Mouse (Mus musculus): ENCODE results near the gene C2cd3. TPM values are rescaled to one million over a fixed set of nuclear protein-coding genes. Genes with fewer than 3 reads are reported as not detected.

The C2cd3 gene
- polyA plus RNA-seq, 1 experiment from 2014 or later = 16.7 TPM

DNA sequence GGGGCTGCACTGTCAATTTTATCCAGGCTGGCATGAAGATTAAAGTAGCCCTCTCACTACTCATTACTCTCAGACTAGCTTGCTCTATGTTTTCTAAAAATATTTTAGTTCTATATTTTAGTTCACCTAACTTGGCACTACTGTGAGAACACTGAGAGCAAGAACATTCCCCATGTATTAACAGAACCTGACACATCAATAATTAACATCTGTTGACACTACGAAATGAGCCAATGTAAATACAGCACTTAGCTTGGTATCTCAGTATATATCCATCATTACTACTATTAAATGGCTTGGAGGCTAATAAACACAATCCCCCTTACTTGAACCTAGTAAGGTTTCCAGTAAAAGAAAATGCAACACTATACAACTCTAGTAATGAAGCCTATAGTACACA, 15.3 kb upstream of the C2cd3 start:
- Histone ChIP-seq H3K27ac (ENCODE audit: low read length) (no peak overlapping the region), H3K9ac (ENCODE audit: low read depth, low read length) (no peak overlapping the region), H3K27me3 (ENCODE audit: control insufficient read depth, insufficient read depth, low read depth, low read length) (no peaks in the 10 kb centered on the region), H3K9me3 (replicated peaks; ENCODE audit: control insufficient read depth, low read length, poor library complexity, severe bottlenecking) (no peaks in the 10 kb centered on the region), H3K36me3 (ENCODE audit: control insufficient read depth, insufficient read depth, low read length) (peaks cover 7% of the 10 kb centered on the region; the same call in 1 of the 2 replicates), H3K4me1 (ENCODE audit: control insufficient read depth, insufficient read depth, low read length) (no peaks in the 10 kb centered on the region), H3K4me3 (ENCODE audit: low read depth, low read length) (no peak overlapping the region), H3K4me2 (ENCODE audit: low read length) (no peak overlapping the region)
- 85% methylated on average over 1 of the region's 1 CpGs for WGBS
- ATAC-seq = no peak

- no peak for ATAC-seq
- Histone ChIP-seq H3K27me3 (ENCODE audit: control insufficient read depth, insufficient read depth, low read depth, low read length) (no peaks in the 10 kb centered on the region), H3K9me3 (replicated peaks; ENCODE audit: control insufficient read depth, low read length, poor library complexity, severe bottlenecking) (no peaks in the 10 kb centered on the region), H3K36me3 (ENCODE audit: control insufficient read depth, insufficient read depth, low read length) (peaks cover 7% of the 10 kb centered on the region; the same call in 1 of the 2 replicates), H3K4me1 (ENCODE audit: control insufficient read depth, insufficient read depth, low read length) (no peaks in the 10 kb centered on the region), H3K4me3 (ENCODE audit: low read depth, low read length) (no peak overlapping the region), H3K27ac (ENCODE audit: low read length) (no peak overlapping the region), H3K9ac (ENCODE audit: low read depth, low read length) (no peak overlapping the region), H3K4me2 (ENCODE audit: low read length) (no peak overlapping the region)
These were observed 14.2 kb upstream of the C2cd3 start for GRCm38 (mm10) chr7:100357856-100358255.

GRCm38 (mm10) chr7:100363162-100363561, 8.9 kb upstream of the C2cd3 start:
- 94% methylated on average over 2 of the region's 2 CpGs for WGBS
- no peak for ATAC-seq
- H3K27ac ChIP-seq (ENCODE audit: low read length) = no peak overlapping the region
- no peaks in the 10 kb centered on the region for H3K36me3 ChIP-seq (ENCODE audit: control insufficient read depth, insufficient read depth, low read length)
- H3K9ac ChIP-seq (ENCODE audit: low read depth, low read length) = no peak overlapping the region
- H3K4me2 ChIP-seq (ENCODE audit: low read length) = no peak overlapping the region
- no peak overlapping the region for H3K4me3 ChIP-seq (ENCODE audit: low read depth, low read length)
- H3K4me1 ChIP-seq (ENCODE audit: control insufficient read depth, insufficient read depth, low read length) = peaks cover 2% of the 10 kb centered on the region
- H3K9me3 ChIP-seq (replicated peaks; ENCODE audit: control insufficient read depth, low read length, poor library complexity, severe bottlenecking) = no peaks in the 10 kb centered on the region
- H3K27me3 ChIP-seq (ENCODE audit: control insufficient read depth, insufficient read depth, low read depth, low read length) = no peaks in the 10 kb centered on the region

DNA sequence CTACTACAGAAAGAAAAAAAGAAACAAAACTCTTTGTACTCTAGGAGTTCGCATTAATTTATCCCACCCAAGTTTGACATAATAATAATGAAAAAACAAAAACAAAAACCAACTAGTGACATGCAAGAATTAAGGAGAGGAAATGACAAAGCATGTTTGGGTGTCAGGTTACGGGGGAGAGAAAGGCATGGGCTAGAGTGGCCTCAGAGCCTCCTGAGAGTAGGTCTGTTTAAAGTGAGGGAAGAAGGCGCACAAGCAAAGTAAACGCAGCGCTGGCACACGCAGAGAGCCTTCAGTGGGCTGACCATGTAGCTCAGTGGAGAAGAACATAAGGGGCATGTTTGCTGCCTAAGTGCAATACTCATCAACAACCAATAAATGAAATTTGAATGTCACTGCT, 7.1 kb upstream of the C2cd3 start:
- H3K4me3 ChIP-seq (ENCODE audit: low read depth, low read length) = no peak overlapping the region
- no peak for ATAC-seq
- H3K27ac ChIP-seq (ENCODE audit: low read length) = no peak overlapping the region
- no peak overlapping the region for H3K9ac ChIP-seq (ENCODE audit: low read depth, low read length)
- H3K27me3 ChIP-seq (ENCODE audit: control insufficient read depth, insufficient read depth, low read depth, low read length) = no peaks in the 10 kb centered on the region
- H3K36me3 ChIP-seq (ENCODE audit: control insufficient read depth, insufficient read depth, low read length) = no peaks in the 10 kb centered on the region
- no peaks in the 10 kb centered on the region for H3K9me3 ChIP-seq (replicated peaks; ENCODE audit: control insufficient read depth, low read length, poor library complexity, severe bottlenecking)
- 68% methylated on average over 6 of the region's 6 CpGs for WGBS
- peaks cover 12% of the 10 kb centered on the region for H3K4me1 ChIP-seq (ENCODE audit: control insufficient read depth, insufficient read depth, low read length)
- no peak overlapping the region for H3K4me2 ChIP-seq (ENCODE audit: low read length)

- Histone ChIP-seq H3K4me1 (ENCODE audit: control insufficient read depth, insufficient read depth, low read length) (peaks cover 30% of the 10 kb centered on the region), H3K4me2 (ENCODE audit: low read length) (peak overlapping the region; percentile 73), H3K4me3 (ENCODE audit: low read depth, low read length) (peak overlapping the region; percentile 68), H3K36me3 (ENCODE audit: control insufficient read depth, insufficient read depth, low read length) (peaks cover 3% of the 10 kb centered on the region; the same call in 1 of the 2 replicates), H3K9ac (ENCODE audit: low read depth, low read length) (peak overlapping the region; percentile 66), H3K9me3 (replicated peaks; ENCODE audit: control insufficient read depth, low read length, poor library complexity, severe bottlenecking) (no peaks in the 10 kb centered on the region), H3K27me3 (ENCODE audit: control insufficient read depth, insufficient read depth, low read depth, low read length) (no peaks in the 10 kb centered on the region), H3K27ac (ENCODE audit: low read length) (peak overlapping the region; percentile 83)
- no peak for ATAC-seq
- 9% methylated on average over 17 of the region's 17 CpGs for WGBS
These were observed 483 bp downstream of the C2cd3 start for GRCm38 (mm10) chr7:100372452-100372980.

GRCm38 (mm10) chr7:100378257-100378656, 6.2 kb downstream of the C2cd3 start:
- no peaks in the 10 kb centered on the region for H3K27me3 ChIP-seq (ENCODE audit: control insufficient read depth, insufficient read depth, low read depth, low read length)
- H3K4me1 ChIP-seq (ENCODE audit: control insufficient read depth, insufficient read depth, low read length) = peaks cover 1% of the 10 kb centered on the region; the same call in 1 of the 2 replicates
- H3K4me3 ChIP-seq (ENCODE audit: low read depth, low read length) = no peak overlapping the region
- no peak for ATAC-seq
- no peak overlapping the region for H3K9ac ChIP-seq (ENCODE audit: low read depth, low read length)
- 88% methylated on average over 2 of the region's 2 CpGs for WGBS
- H3K9me3 ChIP-seq (replicated peaks; ENCODE audit: control insufficient read depth, low read length, poor library complexity, severe bottlenecking) = no peaks in the 10 kb centered on the region
- H3K36me3 ChIP-seq (ENCODE audit: control insufficient read depth, insufficient read depth, low read length) = peaks cover 11% of the 10 kb centered on the region
- no peak overlapping the region for H3K4me2 ChIP-seq (ENCODE audit: low read length)
- no peak overlapping the region for H3K27ac ChIP-seq (ENCODE audit: low read length)

DNA sequence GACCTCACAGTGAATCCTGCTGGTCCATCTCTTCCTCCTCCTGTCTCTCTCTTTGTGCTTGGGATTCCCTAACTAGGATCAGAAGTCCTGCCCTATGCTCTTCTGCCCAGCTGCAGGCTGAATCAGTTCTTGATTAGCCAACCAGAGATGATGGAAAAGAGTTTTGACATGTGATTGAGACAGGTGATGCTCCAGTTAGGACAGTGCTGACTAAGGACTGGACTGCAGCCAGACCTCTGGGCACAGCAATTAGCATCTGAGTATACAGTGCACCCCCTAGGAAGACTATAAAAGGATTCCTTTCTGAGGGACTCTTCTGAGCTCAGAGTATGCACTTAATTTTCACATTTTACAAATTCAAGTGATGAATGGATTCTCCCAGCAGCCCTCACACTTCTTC, 9.1 kb downstream of the C2cd3 start:
- no peaks in the 10 kb centered on the region for H3K9me3 ChIP-seq (replicated peaks; ENCODE audit: control insufficient read depth, low read length, poor library complexity, severe bottlenecking)
- no peak overlapping the region for H3K9ac ChIP-seq (ENCODE audit: low read depth, low read length)
- H3K4me2 ChIP-seq (ENCODE audit: low read length) = no peak overlapping the region
- H3K27me3 ChIP-seq (ENCODE audit: control insufficient read depth, insufficient read depth, low read depth, low read length) = no peaks in the 10 kb centered on the region
- no peak for ATAC-seq
- H3K4me1 ChIP-seq (ENCODE audit: control insufficient read depth, insufficient read depth, low read length) = no peaks in the 10 kb centered on the region
- H3K4me3 ChIP-seq (ENCODE audit: low read depth, low read length) = no peak overlapping the region
- peaks cover 9% of the 10 kb centered on the region for H3K36me3 ChIP-seq (ENCODE audit: control insufficient read depth, insufficient read depth, low read length)
- no peak overlapping the region for H3K27ac ChIP-seq (ENCODE audit: low read length)

DNA sequence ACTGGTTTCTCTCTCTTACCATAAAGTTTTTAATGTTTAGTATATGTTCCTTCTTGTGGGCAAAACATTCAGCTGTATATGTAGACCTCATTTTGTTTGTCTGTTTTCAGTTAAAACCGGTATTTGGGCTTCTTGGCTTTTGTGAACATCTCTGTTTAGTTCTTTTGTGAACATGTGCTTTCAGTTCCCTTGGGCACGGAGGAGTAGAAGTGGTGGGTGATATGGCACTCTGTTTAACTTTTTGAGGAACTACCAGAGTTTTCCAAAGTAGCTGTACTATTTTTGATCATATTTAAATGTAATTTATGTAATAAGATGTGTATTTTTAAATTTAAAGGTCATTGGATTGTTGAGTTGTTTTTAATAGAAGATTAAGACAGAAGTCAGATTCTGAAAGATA, 11.2 kb downstream of the C2cd3 start:
- no peak for ATAC-seq
- Histone ChIP-seq H3K27ac (ENCODE audit: low read length) (no peak overlapping the region), H3K4me1 (ENCODE audit: control insufficient read depth, insufficient read depth, low read length) (no peaks in the 10 kb centered on the region), H3K4me2 (ENCODE audit: low read length) (no peak overlapping the region), H3K27me3 (ENCODE audit: control insufficient read depth, insufficient read depth, low read depth, low read length) (no peaks in the 10 kb centered on the region), H3K4me3 (ENCODE audit: low read depth, low read length) (no peak overlapping the region), H3K36me3 (ENCODE audit: control insufficient read depth, insufficient read depth, low read length) (peaks cover 9% of the 10 kb centered on the region), H3K9me3 (replicated peaks; ENCODE audit: control insufficient read depth, low read length, poor library complexity, severe bottlenecking) (no peaks in the 10 kb centered on the region), H3K9ac (ENCODE audit: low read depth, low read length) (no peak overlapping the region)
- 87% methylated on average over 2 of the region's 2 CpGs for WGBS

DNA sequence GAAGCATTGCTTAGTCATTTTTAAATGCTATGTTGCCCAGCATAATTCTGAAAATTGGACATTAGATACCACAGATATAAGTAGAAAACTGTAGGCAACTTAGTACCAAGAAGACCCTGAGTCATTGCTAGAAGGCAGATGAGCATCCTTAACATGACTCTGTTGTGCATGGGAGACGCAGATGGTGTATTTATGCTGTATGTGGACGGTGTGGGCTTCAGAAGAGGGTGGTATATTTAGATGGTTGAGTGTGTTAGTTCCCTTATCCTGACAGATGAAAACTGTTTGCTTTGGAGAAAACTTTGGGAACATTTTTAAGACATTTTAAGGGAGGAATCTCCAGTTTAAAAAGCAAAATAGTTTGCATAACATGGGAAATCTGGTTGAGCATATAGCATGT, 16.1 kb downstream of the C2cd3 start:
- peaks cover 14% of the 10 kb centered on the region for H3K36me3 ChIP-seq (ENCODE audit: control insufficient read depth, insufficient read depth, low read length)
- no peak for ATAC-seq

More for the DNA sequence above, 16.1 kb downstream of the C2cd3 start:
- no peaks in the 10 kb centered on the region for H3K27me3 ChIP-seq (ENCODE audit: control insufficient read depth, insufficient read depth, low read depth, low read length)
- H3K9ac ChIP-seq (ENCODE audit: low read depth, low read length) = no peak overlapping the region
- H3K27ac ChIP-seq (ENCODE audit: low read length) = no peak overlapping the region
- H3K4me3 ChIP-seq (ENCODE audit: low read depth, low read length) = no peak overlapping the region
- no peaks in the 10 kb centered on the region for H3K4me1 ChIP-seq (ENCODE audit: control insufficient read depth, insufficient read depth, low read length)
- 97% methylated on average over 2 of the region's 2 CpGs for WGBS
- H3K9me3 ChIP-seq (replicated peaks; ENCODE audit: control insufficient read depth, low read length, poor library complexity, severe bottlenecking) = no peaks in the 10 kb centered on the region
- H3K4me2 ChIP-seq (ENCODE audit: low read length) = no peak overlapping the region

All from midbrain, embryonic 16.5 days (tissue).